Mouse (Mus musculus) heart, adult 8-10 months (tissue): ENCODE data around the gene Srsf10. TPM values are rescaled to one million over a fixed set of nuclear protein-coding genes. Genes with fewer than 3 reads are reported as not detected.
A peak's percentile ranks its signal among the peaks of the same experiment; 100 is the strongest.

Source experiments
- DNase-seq: peaks from one replicate; pipeline ENCODE4 v3.0.0; 2022; ENCODE audit warnings: low spot score
- total RNA-seq, 4 experiments: library from RNA; stranded (reverse); gene quantifications; 2 replicates each; pipeline ENCODE4 v1.2.4; 2022

Gene Srsf10
- total RNA-seq, 4 experiments from 2014 or later, result 33.2 to 42.3 (median 37.9) TPM

DNA sequence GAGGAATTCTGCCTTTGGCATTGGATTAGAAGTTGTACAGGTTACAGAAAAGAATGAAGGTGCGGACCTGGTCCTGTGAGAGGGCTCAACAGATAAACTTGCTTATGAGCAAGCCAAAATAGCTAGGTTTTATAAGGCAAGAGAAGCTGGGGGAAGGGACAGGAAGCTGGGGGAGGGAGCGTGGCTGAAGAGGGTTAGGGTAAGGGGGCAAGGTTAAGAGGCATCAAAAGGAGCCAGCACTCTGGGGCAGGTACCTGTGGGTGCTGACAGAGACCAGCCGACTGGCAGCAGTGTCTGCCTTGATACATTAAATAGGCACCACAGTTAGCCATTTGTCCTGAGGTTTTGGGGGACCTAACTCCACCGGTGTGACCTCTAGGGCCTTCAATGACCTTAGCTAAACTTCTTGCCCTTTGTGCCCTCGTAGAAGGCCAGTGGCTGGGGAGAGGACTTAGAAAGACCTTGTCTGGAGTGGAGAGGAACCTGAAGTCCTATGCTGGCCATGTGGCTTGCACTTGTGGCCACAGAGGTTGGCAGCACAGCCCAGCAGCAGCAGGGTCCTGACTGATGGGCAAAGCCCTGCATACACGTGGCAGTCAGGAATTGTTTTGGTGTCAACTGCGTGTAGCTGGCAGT, 28.5 kb downstream of the Srsf10 start:
- no peak for DNase-seq

DNA sequence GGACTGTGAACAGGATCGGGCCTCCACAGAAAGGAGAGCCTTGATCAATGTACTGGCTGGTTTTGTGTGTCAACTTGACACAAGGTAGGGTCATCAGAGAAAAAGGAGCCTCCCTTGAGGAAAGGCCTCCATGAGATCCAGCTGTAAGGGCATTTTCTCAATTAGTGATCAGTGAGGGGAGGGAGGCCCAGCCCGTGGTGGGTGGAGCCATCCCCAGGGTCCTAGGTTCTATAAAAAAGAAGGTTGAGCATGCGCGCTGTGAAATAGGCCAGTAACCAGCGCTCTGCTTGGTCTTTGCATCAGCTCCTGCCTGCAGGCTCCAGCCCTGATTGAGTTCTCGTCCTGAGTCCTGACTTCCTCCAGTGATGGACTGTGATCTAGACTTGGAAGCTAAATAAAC, 29.0 kb downstream of the Srsf10 start:
- no peak for DNase-seq

DNA sequence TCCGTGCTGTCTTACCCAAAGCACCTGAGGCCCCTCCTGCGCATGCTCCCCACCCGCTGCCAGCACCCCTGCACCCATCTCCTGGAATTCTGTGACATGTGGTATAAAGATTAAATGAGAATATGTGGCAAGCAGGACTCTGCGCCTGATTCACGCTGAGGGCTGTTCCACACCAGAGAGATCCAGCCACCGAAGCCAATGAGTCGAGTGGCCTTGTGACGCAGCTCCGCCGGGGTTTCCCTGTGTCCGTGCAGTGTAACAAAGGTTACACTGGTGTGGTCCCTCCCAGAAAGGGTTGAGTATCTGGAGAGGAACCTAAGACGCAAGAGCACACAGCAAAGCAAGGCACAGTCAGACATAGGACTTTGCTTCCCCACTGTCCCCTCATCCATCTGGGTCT, 30.1 kb downstream of the Srsf10 start:
- no peak for DNase-seq

DNA sequence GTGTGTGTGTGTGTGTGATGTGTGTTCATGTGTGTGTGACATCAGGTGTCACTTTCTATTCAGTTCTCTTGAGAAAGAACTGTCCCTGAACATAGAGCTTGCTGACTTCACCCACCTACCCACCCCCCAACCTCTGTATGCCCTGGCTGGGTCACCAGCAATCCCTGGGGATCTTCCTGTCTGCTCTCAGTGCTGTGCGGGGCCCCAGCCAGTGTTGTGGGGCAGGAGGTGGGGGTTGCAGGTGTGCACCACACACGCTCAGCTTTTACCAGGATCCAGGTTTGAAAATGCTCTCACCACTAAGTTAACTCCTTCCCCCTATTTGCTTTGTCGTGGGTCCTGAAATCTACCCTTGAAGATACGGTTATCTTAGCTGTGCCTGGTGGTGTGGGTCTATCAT, 30.6 kb downstream of the Srsf10 start:
- no peak for DNase-seq

DNA sequence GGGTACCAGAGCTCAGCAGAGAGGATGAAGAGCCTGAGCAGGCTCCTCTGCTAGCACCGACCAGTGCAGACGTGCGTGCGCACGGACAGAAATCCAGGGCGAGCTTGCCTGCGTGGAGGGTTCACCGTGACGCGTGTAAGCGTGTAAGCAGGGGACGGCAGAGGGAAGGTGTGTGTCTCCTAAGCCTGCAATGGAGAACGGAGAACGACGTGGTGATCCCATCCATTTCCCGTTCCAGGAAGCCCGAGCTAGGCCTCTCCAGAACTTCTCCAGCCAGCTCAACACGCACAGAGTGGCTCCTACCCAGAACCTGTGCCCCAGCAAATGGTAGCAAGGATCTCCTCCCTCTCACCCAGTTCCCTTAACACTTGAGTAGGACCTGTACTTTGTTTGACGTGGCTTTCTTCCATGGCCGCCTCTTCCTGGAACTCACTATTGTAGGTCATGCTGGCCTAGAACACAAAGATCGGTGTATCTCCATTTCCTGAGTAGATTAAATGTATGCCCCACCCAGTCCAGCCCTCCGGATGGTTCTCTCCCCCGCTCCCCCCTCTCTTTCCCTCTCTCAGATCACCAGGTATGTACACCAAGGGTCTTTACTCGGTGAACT, 33.0 kb downstream of the Srsf10 start:
- DNase-seq, result no peak

DNA sequence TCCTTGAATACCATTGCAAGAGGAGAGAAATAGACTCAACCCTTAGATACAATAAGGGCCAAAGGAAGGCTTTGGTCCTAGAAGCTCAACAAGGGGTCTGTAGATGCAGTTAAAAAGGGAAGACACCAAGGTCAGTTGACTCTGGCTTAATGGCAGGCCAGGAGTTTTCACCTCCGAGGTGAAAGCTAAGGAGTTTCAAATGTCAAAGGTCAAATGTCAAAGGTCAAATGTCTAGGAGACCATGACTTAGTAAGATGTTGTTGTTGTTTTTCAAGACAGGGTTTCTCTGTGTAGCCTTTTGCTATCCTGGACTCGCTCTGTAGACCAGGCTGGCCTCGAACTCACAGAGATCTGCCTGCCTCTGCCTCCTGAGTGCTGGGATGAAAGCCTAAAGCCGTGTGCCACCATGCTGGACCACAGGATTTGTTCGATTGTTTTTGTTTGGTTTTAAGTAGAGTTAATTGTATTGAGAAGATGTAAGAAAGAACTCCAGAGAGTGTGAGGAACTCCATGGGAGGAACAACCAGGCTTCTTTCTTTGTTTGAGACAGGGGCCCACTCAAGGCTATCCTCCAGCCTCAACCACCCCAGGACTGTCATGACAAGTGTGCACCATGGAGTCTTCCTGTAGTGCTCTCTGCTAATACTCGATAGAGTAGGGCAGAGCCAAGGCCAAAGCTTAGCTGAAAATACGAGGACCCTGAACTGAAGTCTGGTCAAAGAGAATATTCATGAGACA, 33.8 kb downstream of the Srsf10 start:
- no peak for DNase-seq

DNA sequence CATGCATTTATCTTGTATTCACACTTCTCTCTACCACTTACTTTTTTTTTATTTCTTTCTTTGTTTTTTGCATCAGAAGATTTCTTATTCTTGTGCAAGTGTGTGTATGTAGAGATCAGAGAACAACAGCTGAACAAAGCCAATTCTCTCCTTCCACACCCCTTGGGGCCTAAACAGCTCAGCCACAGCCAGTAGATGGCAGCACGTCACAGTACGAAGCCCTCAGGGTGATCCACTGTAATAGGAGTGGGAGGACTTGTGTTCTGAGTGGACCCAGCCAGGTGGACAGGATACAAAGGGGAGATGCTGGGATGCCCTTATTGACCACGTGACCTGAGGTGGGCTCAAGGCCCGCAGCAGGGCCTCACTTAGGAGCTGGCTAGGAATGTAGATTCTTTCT, 34.3 kb downstream of the Srsf10 start:
- peak; percentile 80 for DNase-seq

DNA sequence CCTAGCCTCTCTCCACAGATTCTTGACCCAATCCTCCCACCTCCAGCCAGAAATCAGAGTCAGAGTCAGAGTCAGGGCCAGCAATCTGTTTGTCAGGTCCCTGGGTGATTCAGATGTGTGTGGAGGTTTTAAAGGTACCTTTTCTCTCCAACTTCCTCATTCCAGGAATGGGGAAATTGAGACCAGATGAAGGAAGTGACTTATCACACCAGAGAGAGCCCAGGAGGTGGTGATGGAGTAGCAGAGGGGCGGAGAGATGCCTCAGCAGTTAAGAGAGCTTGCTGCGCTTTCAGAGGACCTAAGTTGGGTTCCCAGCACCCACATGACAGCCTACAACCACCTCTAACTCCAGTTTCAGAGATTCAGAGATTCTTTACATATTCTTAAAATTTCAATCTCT, 36.0 kb downstream of the Srsf10 start:
- DNase-seq, result no peak

DNA sequence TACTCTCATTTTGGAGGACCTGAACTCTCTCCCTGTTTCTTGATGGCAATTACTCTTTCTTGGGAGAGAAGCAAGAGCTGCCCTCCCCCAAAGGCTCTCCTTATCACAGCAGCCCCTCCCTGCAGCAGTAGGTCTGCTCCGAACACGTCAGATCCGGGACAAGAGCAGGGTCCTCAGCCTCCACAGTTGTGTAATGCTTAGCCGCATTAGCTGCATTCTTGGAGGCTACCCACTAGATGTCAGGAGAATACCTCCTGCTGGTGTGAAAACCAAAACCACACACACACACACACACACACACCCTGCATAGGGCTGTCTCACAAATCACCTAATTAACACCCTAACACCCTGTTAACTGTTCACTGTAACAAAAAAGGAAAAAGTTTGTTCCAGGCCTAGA, 37.3 kb downstream of the Srsf10 start:
- no peak for DNase-seq

DNA sequence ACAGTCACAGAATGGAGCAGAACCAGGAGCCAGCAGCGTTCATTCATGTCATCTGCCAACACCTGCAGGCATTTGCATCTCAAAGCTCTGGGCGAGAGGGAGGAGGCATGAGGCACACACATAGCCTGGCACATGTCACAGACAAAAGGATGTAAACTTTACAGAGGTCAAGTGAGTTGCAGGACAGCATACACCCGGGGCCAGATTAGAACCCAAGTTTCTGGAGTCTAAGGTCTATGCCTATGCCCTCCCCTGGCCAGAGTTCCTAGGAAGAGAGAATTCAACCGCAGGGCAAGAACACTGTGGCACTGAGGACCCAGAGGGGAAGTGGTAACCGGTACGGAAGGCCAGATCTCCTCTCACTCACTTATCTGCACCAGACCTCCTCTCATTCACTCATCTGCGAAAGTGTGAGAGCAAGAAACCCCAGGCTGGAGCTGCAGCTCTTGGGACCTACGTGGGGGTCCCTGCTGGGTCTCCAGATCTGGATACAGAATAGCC, 39.6 kb downstream of the Srsf10 start, which contains the start of gene Cnr2:
Gene Cnr2 (plus strand): TSS at position 324 of the 501 bp plus-strand sequence.
- DNase-seq, result no peak

DNA sequence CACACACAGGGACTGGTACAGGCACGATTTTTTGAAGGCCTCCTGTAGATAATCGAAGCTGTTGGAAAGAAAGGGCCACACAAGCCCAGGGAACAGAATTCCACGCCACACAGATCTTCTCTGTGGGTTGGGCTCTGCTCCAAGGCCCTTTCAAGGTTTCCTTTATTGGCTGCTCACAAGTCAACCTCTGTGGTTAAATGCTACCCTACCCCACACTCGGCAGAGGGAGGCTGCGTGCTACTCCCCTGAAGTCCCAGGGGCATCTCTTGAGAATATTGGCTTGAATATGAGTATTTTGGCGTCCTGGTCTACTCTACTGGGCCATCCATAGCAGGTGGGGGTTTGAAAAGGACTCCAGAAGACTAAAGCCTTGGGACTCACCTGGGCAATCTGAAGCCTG, 40.6 kb downstream of the Srsf10 start:
- DNase-seq, result no peak

DNA sequence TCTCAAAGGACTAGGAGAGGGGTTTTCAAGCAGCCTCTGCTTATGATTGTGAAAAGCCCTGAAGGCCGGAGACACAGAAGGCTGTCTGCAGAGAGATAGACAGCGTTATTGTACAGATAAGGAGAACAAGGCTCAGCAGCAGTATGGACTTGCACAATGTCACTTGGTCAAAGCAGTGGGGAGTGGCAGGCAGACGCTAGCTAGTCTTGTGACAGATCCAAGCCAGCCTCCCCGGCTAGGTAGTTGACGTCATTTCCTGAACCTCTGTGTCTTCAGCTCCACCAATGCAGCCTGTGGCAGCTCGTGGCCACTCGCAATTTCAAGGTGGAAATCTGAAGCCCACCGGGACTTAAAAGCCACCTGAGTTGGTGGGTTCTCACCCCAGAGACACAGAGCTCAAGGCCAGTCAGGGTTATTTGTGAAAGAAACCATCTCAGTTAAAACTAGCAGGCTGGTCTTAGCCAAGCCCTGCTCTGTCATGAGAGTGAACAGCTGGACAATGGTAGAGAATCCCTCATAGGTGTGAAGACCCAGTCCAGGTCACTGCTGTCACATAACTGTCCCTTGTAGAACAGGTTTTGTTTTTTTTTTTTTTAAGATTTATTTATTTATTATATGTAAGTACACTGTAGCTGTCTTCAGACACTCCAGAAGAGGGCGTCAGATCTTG, 43.0 kb downstream of the Srsf10 start:
- DNase-seq, result no peak

DNA sequence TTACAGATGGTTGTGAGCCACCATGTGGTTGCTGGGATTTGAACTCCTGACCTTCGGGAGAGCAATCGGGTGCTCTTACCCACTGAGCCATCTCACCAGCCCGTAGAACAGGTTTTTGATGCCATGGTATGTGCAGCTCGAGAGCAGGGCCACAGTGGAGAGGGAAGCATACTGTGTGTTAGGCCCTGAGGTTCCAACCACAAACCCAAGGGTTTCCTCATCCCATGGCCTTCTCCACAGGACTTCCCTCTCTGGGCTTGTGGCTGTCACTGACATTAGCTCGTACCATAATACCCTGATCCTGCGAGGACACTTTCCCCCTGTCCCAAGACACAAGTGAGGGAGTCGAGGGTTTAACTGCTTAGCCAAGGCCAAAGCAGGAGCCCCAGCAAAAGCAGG, 43.5 kb downstream of the Srsf10 start:
- DNase-seq, result no peak

DNA sequence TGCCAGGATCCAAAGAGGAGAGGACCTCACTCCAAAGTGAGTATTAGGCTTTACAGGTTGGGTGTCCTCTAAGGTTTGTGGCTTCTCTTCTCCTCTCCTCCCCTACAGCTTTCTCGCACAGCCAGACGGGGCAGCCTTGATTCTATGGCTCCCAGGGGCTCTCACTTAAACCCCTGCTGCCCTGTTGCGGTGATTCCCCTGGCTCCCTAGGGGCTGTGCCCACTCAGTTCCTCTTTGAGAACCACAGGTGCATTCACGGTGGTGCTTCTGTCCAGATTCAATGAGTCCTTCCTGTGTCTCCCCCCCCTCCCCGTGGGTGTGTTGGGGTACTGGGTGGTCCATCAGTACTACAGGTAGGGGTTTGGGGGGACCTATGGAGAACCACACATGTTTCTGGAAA, 44.5 kb downstream of the Srsf10 start:
- no peak for DNase-seq

DNA sequence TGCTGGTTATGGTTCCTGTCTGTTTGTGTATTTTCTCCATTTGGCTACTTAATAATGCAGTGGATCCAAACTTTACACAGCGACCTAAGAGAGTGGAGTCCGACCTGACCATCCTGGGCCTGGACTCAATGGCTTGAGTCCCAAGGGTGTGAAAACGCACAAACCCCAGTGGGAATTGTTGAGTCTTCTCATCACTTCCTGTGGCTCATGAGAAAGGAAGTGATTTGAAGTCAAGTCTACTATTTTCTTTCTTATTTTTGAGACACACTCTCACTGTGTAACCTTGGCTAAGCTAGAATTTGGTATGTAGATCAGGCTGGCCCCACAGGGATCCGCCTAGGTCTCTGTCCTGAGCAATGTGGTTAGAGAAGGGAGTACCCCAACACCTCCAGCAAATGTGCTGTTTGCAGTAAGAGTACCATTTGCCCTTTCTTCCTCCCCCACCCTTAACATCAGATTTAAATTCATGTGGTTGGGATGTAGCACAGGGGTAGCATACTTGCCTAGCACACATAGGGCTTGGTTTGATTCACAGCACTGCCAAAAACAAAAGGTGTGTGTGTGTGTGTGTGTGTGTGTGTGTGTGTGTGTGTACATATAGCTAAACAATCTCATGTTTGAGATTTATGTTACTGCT, 47.2 kb downstream of the Srsf10 start:
- DNase-seq, result no peak

DNA sequence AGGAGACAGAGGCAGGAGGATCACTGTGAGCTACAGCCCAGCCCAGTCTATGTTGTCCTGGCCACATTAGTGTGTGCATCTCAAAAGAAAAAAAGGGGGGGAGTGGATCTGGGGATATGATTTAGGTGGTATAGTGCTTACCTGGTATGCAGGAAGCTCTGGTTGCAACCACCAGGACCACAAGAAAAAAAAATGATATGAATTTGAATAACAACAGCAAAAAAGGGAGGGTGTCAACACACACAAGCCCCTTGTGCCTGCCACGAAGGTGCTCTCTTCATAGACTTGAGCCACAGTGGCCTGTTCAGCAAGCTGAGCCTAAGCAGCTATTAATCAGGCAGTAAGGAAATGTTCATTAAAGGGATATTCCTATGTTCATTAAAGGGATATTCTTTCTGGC, 49.3 kb downstream of the Srsf10 start:
- no peak for DNase-seq

DNA sequence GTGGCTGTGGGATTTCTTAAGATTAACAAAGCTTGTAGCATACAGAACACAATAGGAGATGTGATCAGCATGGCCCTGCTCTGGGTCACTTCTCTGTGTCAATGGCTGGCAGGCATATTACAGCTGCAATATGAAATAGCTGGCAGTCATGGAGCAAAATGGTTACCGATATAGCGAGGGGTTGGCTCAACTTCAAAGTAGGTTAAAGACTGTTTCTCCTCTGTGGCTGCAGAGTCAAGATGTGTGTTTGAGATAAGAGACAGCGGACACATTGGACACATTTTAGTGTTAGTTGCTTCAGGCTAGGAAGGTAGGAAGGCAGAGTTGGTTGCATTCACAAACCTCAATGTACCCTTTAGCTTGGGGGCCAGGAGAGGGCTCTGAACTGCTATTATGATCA, 51.1 kb downstream of the Srsf10 start:
- no peak for DNase-seq

DNA sequence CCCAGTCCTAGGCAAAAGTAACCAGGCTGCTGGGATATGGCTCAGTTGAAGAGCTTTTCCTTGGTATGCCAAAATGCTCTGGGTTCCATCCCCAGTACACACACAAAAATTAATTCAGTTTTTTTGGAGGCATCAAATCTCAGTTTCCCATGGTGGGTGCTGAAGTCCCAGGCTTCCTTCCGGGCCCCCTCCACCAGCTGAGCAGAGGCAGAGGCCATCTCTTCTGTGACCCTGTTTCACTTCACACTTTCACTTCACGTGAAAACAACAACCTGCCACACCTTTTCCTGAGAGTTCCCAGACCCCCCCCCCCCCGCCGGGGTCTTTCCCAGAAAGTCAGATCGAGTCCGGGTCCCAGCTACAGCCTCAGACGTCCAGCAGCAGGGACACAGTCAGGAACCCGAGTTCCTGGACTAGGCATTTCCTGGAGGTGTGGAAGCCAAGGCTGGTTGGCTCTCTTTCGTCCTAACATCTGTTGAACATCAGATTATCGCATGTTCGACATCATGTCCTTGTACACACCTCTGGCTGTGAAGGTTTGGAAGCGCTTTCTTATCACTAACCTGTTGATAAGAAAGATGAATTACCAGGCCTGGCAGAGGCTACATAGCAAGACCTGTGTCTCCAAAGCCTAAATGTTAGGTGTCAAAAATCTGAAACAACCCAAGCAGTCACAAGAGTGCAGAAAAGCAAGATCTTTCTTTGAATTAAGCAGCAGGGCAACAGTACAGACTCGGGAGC, 53.9 kb downstream of the Srsf10 start:
- no peak for DNase-seq

DNA sequence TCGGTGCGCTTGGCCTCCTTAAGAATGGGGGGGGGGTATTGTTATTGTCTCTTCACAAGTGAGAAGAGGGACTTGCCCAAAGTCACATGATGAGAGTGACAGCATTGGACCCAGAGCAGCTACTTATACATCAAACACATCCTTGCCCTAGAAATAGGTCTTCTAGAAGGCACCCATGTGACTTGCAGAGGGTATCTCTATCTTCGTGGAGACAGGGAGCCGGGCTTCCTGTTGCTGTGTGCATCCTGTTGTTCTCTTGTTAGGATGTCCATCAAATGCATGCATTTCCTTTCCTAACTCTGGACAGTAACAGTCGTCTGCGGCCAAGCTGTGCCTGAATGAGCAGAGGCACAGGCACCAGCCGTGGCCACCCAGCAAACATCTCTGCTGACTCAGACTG, 56.0 kb downstream of the Srsf10 start:
- no peak for DNase-seq

DNA sequence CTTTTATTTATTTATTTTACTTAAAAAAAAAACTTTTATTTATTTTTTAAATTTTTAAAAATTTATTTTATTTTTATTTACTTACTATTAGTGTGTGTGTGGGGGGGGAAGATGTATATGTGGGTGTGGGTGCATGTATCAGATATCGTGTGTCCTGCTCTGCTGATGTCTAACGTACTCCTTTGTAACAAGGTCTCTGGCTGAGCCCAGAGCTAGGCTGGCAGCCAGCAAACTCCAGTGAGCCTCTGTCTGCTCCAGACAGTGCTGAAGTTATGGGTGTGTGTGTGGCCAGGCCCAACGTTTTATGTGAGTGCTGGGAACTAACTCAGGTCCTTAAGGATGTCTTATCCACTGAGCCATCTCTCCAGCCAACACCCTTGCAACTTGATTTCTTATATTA, 56.6 kb downstream of the Srsf10 start:
- DNase-seq, result no peak

DNA sequence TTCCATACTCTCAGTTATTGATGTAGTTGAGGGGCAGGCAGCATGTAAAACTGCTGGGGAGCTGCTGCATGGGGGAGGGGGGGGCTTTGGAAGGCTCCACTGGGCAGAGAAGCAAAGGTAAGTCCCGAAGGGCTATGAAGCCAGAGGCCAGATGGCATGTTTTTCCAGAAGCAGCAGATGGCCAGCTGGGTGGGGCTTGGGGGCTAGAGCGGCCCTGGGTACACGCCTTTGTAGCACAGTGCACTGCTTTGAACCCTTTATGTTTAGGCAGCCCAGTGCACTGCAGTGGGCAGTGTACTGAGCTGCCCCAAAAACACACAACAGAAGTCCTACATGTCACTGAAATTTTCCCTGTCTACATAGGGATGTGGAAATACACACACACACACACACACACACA, 57.3 kb downstream of the Srsf10 start:
- DNase-seq, result no peak
